Mouse (Mus musculus) right cerebral cortex, postnatal 4 days (tissue): ENCODE data around the gene Duox2.

ENCODE experiments used
- DNase-seq: peaks from one replicate; pipeline ENCODE4 v3.0.0-alpha.2; 2022

Gene Duox2

DNA sequence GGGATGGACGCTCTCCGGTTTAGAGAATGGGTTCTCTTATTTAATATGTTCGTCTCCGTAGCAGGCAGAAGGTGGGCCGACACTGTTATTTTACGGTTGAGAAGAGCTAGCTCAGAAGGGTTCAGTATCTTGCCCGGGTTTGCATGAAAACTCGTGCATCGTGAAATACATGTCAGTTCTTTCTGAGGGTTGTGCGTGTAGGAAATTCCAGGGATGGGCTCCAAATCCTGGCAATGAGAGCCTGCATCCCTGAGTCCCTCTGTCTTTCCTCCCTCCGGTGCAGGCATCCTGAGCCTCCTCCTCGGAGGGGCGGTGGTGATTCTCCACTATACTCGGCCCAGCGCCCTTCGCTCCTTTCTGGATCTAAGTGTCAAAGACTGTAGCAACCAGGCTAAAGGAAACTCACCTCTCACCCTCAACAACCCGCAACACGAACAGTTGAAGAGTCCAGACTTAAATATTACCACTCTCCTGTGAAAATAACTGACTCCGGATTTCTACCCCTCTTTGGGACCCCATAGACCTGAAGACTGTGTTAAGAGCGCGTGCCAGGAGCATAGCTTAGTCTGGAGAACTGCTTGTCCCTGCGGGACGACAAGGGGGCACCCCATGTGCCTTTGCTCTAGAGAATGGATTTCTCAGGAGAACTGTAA, 3.8 kb upstream of the Duox2 start:
- DNase-seq: no peak

DNA sequence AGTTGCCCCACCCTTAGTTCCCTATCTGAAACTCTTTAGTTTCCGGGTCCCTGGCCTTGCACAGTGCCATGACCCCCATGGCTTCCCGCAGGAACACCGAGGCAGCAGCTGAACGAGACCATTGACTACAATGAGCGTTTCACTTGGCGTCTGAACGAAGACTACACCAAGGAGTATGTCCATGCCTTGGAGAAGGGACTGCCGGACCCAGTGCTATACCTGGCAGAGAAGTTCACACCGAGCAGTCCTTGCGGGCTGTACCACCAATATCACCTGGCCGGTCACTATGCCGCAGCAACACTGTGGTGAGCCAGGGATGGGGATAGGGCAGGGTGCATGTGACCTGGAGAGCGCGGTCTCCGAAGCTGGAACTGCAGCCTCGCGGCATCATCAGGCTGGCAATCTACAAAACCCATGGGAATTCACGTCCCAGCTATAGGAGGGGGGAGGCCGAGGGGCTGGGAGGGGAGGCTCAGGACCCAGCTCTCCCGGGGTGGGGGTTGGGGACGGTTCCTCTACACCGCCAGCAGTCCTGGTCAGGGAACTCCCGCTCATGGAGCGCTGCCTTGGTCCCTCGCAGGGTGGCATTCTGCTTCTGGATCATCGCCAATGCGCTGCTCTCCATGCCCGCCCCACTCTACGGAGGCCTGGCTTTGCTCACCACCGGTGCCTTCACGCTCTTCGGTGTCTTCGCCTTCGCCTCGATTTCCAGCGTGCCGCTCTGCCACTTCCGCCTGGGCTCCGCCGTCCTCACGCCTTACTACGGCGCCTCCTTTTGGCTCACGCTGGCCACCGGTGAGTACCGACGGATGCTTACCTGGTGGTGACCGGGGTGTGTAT, 3.1 kb upstream of the Duox2 start:
- DNase-seq: peak; percentile 58

GRCm38 (mm10) chr2:122300656-122301020, 2.4 kb upstream of the Duox2 start:
- no peak for DNase-seq

DNA sequence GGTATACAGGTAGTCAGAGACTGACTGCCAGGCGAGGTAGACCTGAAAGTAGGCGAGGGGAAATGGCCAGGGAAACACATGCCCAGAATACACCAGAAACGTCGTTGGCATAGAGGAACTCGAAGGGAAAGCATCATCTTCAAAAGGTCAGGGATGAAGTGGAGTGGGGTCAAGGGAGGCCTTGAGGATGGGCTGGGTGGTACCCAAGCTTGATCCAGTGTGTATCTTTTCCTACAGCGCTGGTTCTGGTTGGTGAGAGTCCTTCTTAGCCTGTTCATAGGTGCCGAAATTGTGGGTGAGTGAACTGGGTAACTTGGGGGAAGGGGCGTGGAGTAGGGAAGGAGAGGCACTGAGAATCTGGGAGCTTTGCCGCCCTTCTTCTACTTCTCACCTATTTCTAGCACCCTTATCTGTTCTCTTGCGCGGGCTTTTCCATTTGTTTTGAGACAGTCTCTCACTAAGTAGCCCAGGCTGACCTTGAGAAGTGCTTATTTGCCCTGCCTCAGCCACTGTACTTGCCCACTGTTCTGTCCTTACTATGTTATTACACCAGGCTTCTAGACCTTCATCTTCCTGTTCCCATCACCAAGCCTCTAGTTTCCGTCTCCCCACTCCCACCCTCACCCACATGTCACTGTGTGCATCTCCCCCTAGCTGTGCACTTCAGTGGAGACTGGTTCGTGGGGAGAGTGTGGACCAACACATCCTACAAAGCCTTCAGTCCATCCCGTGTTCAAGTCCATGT, 1.8 kb upstream of the Duox2 start:
- no peak for DNase-seq

DNA sequence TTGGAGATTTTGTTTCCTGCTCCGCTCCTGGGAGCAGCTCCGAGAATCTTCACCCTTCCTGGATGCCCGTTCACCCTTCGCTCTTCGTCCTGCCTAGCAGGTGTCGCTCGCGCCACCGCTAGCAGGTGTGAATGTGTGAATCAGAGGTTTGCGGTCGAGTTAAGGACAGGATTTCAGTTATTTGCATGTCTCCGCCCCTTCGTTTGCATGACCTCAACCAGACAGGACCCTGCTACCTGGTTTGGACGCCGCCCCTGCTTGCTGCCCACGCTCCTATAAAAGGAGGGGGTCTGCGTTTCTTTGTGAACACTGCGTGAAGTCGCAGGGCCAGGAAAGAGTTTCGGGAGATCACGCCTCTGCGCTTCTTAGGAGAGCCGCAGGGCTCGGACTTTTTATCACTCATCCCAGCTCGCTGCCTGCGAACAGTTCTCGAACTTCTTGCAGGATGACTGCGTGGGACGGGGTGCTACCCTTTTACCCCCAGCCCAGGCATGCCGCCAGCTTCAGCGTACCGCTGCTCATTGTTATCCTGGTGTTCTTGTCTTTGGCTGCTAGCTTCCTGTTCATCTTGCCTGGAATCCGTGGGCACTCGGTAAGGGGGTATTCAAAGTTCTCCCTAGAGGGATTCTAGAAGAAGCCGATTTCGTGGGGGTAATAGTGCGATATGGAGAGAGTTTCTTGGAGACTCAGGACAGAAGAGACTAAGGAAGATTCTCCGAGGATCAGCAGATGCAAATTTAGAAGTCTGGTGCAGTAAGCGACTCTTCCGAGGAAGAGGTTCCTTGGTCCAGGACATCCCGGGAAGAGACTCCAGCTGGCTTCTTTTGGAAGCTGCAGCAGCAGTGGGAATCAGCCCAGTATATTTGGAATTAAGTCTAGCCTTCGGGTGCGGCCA, 594 bp upstream of the Duox2 start, which contains the start of gene Duoxa2:
Gene Duoxa2, plus strand, starts transcription at position 305 of the 895 bp plus-strand sequence.
- DNase-seq: no peak

DNA sequence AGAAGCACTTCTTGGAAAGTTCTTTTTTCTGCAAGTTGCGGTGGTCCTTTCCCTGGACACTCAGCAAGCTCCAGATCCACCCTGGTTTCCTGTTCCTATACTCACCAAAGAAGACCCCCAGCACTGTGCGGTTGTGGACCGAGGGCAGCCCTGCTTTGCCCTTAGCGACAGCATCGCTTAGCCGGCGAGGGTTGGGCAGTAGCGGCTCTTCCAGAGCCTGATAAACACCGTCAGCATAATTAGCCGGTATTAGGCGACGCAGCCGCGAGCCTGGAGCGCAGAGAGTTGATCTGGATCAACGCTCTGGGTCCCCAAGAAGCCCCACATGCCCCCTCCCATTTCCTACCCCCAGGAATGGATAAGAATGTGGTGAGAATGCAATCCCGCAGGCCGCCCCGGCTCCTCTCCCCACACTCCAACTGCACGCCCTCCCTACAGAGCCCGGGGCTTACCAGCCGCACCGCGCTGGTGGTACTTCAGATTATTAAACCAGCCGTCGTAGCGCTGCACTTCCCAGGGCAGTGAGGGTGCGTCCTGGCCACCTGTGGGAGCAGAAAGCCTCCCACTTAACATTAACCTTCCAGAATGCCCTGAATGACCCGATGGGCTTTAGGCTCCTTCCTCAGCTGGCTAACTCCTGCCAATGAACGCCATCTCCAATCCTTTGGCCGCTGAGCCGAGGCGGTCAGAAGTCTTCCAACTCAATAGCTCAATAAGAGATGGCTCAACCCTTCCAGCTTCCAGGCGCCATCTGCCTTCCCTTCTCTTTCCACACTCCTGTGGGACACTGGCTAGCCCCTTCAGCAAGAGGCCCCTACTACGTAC, 766 bp downstream of the Duox2 start:
- no peak for DNase-seq

DNA sequence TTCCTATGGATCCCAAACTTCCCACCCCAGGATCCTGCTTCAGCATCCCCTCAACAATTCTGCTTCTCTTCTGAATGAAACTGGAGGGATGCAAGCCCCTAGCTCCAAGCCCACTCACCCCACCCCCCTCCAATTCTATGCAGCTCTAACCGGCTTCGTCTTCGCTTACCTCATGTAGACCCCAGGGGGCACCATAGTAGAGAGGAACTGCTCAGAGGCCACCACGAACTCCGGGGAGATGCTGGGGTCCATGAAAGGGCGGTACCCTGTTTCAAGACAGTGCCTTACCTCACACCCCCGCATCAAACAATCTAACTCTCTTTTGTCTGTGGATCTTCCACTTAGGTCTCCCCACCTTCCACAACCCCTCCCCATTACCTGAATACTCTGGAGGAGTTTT, 3.3 kb downstream of the Duox2 start:
- no peak for DNase-seq

DNA sequence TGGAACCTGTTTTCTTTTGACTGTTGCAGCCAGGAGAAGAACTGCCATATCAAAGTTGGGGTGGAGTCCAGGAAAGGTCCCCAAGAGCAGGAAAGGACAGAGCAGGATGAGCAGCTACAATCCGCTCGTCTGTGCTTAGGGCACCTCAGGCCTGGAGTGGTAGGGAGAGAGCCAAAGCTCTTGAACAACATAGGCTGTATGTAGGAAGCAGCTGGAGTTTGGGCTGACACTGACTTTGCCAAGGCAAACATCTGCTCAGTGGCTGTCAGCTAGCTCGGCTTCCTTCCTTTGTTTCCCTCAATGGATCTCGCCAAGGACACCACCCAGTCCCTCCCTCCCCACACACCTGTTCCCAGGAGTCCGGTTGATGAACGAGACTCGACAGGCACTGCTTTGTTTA, 12.1 kb downstream of the Duox2 start:
- DNase-seq: no peak

- no peak for DNase-seq
Measured at GRCm38 (mm10) chr2:122284091-122284490, 14.2 kb downstream of the Duox2 start.

- no peak for DNase-seq
Measured at GRCm38 (mm10) chr2:122278769-122279168, 19.5 kb downstream of the Duox2 start.

DNA sequence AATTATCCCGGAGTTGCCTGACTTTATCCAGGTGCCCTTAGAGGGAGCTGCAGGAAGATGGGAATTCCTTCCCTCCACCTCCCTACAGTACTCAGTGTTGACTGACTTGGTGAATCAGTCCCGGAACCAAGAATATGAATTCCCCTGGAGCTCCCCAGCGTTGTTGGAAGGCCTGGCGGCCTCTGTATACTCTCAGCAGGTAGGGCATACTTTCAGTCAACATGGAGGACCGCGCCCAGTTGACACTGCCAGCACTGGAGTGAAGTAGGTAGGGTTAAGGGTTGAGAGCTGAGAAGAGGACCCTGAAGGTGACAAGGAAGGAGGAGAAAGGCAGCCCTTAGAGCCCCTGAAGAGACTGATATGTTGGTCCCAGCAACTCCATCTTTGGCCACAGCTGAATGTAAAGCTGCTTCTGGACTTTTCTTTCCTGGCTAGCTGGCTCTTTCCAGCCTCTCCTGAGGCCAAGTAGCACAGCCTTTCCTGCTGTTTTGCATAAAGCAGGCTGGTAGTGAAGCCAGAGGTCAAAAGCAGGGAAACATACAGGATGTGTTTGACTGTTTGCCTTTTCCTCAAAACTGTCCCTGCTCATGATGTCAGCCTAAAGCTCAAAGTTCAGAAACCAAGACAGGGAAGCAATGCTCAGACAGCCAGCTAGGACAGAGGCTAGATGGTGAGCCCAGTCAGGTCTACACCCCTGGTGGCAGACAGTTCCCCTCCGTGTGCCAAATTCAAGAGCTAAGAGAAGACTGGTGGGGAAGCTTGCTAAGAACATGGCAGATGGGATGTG, 31.6 kb downstream of the Duox2 start:
- DNase-seq: no peak

- DNase-seq: no peak
Measured at GRCm38 (mm10) chr2:122264690-122265089, 33.6 kb downstream of the Duox2 start.

- DNase-seq: no peak
Measured at GRCm38 (mm10) chr2:122260729-122261128, 37.5 kb downstream of the Duox2 start.

- DNase-seq: no peak
Measured at GRCm38 (mm10) chr2:122255997-122256396, 42.3 kb downstream of the Duox2 start.

- DNase-seq: no peak
Measured at GRCm38 (mm10) chr2:122247786-122248185, 50.5 kb downstream of the Duox2 start.

DNA sequence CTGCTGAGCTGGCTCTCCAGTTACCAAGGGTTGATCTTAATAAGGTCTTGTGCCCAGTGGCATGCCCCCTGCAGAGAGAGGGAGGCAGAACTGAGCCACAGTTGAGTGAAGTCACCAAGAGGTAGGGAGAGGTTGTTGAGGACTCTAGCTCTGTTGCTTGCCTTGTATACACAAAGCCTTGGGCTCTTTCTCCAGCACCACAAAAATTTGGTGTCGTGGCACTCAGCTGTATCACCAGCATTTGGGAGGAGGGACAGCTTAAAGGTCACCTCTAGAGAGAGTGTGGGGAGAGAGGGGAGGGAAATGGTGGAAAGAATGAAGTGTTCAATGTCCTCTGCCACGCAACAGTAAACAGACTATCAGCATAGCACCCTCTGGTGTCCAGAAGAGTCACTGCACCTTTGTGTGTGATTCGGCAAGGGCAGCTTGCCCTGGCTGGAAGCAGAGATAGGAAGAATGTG, 54.5 kb downstream of the Duox2 start:
- peak; percentile 51 for DNase-seq

DNA sequence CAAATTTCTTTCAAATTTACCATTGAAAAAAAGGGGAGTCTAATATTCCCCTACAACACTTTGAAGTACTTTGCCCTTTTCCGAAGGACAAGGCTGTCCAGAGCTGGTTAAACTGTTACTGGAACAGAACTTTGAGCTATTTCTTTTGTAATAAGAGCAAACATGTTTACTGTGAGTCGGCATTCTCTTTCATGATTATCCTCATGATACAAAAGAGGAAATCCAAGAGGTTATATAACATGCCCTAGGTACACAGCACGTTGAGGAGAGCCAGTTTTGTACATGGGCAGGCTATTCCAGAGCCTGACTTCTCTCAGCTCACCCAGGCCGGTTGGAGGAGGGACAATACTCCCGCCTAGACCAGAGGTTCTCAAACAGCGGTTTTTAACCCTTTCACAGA, 56.3 kb downstream of the Duox2 start:
- no peak for DNase-seq

- no peak for DNase-seq
Measured at GRCm38 (mm10) chr2:122241226-122241625, 57.0 kb downstream of the Duox2 start.

DNA sequence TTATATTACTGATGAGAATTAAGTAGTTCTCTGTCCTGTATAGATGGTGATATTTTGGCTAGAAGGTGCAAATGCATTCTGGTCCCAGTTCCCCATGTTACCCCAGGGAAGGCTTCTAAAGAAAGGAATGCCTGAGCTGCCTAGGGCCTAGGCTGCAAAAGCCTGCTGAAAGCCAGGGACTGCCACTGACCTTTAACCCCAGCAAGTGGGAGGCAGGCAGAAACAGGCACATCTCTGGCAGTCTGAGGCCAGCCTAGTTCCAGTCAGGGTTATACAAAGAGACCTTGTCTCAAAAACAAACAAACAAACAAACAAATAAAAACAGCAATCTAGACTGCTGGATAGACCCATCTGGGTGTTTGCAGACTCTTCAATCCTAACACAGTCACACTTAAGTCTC, 57.5 kb downstream of the Duox2 start:
- DNase-seq: no peak

DNA sequence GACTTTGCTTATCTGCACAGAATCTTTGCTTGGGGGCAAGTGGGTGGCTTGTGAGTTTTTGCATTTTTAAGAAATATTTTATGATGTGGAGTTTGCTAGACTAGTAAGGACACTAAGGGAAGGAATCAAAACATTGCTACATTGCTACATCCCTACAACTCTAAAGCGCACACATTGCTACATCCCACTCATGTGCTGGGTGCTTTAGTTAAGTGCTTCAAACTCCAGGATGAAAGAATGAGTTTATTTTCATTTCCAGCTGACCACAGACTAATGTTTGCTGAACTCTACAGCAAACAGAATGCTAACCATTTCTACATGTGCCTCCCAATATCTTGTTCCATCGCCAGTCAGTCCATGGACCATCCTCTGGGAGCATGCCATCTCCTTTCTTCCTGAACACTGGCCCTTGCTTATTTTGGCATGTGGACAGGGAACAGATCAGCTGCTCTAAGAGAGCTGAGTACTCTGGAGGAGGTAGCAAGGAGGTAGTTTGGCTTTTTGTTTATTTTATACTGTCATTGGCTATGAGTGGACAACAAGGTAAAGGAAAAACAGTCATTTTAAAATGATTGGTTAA, 60.3 kb downstream of the Duox2 start:
- no peak for DNase-seq
